Mouse (Mus musculus): Measurements from ENCODE around the gene Rnaset2b. TPM values are rescaled to one million over a fixed set of nuclear protein-coding genes. Genes with fewer than 3 reads are reported as not detected.
"Not testable (repeated sequence)": the region's sequence is repeated elsewhere in the genome, so short reads cannot be mapped to it uniquely, and the experiment has no call there.

The Rnaset2b gene
- polyA plus RNA-seq, 1 experiment from 2014 or later = 150 TPM

- H3K27ac ChIP-seq; H3K9me3 ChIP-seq; H3K9ac ChIP-seq; H3K4me2 ChIP-seq (replicated peaks); H3K4me1 ChIP-seq; H3K4me3 ChIP-seq; H3K36me3 ChIP-seq; H3K27me3 ChIP-seq; ATAC-seq (ENCODE audit: insufficient number of reproducible peaks, insufficient read depth, low FRiP score, low TSS enrichment): not testable (repeated sequence)
- WGBS = 80% methylated on average over 8 of the region's 8 CpGs
Observed at GRCm38 (mm10) chr17:6996826-6997225, 26.4 kb downstream of the Rnaset2b start.

DNA sequence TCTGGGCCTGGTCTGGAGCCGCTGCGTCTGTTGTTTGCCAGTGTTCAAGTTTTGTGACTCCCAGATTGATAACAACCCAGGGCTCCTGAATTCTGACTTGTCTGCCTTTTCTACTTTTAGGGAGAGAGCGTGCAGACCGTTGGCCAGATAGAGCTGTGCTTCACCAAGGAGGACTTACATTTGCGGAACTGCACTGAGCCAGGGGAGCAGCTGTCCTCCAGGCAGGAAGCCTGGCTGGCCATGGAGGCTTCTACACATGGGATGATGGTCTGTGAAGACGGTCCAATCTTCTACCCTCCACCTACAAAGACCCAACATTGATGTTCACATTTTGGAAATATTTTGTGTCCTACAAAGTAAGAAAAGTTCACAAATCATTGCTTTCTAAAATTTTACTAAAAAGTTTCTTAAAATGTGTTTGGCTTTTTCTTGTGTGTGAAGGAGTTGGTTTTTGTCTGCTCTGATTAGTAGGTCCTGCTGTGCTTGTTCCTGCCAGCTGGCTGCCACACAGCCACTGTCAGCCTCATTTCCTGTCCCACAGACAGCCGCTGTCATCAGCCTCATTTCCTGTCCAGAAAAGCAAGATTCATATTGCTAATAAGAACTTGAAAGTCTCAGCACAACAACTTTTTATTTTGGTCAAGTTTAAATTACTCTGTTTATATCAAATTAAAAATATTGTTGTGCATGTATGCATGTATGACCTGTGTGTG, 27.5 kb downstream of the Rnaset2b start:
- 100% methylated on average over 1 of the region's 7 CpGs for WGBS
- H3K27ac ChIP-seq; H3K4me2 ChIP-seq (replicated peaks); H3K27me3 ChIP-seq; H3K9me3 ChIP-seq; H3K4me1 ChIP-seq; H3K36me3 ChIP-seq; ATAC-seq (ENCODE audit: insufficient number of reproducible peaks, insufficient read depth, low FRiP score, low TSS enrichment); H3K4me3 ChIP-seq; H3K9ac ChIP-seq: not testable (repeated sequence)

- not testable (repeated sequence) for ATAC-seq (ENCODE audit: insufficient number of reproducible peaks, insufficient read depth, low FRiP score, low TSS enrichment); H3K27me3 ChIP-seq; H3K9ac ChIP-seq; H3K36me3 ChIP-seq; H3K27ac ChIP-seq; H3K4me1 ChIP-seq; H3K4me3 ChIP-seq; H3K9me3 ChIP-seq; H3K4me2 ChIP-seq (replicated peaks)
- WGBS = 77% methylated on average over 9 of the region's 12 CpGs
Observed at GRCm38 (mm10) chr17:7001790-7002585, 31.6 kb downstream of the Rnaset2b start.

DNA sequence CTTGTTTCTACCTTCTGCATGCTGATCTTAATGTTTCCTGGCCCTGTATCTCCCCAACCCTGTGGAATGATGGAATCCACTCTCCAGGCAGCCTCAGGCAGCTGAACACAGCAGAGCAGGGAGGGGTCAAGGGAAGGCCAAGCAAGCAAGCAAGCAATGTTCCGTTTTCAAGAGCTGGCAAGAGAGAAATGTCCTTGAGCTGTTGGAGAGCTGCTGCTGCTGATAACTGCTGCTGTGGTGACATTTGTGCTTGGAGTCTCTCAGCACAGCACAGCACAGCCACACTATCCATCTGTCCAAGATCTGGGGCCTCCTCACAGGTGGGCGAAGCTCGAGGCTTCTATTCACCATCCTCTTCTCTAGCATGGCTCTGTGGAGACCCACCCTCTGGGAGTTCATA, 33.0 kb downstream of the Rnaset2b start:
- not testable (repeated sequence) for H3K9ac ChIP-seq; H3K27ac ChIP-seq; H3K4me3 ChIP-seq; H3K9me3 ChIP-seq; H3K27me3 ChIP-seq; H3K36me3 ChIP-seq; H3K4me2 ChIP-seq (replicated peaks); H3K4me1 ChIP-seq; ATAC-seq (ENCODE audit: insufficient number of reproducible peaks, insufficient read depth, low FRiP score, low TSS enrichment)
- WGBS = no CpG with 5 or more reads among the region's 3 CpGs

DNA sequence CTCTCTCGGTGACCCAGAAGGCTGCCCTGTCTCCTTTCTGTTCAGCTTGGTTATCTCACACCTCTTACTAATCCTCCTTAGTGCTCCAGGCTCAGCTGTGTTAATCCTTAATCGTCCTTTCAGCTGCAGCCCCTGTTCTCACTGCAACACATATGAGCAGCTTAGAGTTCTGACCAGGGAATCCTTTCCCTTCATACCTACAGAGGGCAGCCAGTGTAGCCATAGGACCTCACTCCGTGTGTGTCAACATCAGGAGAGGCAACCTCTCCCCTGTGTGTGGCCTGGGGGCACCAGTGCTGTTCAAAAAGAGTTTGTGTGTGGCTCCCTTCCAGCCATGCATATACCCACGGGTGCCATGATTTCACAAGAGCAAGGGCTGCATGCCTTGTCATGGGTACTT, 35.2 kb downstream of the Rnaset2b start:
- not testable (repeated sequence) for H3K9me3 ChIP-seq; H3K4me3 ChIP-seq; ATAC-seq (ENCODE audit: insufficient number of reproducible peaks, insufficient read depth, low FRiP score, low TSS enrichment)

GRCm38 (mm10) chr17:7008885-7009284, 38.5 kb downstream of the Rnaset2b start:
- H3K9me3 ChIP-seq; H3K4me1 ChIP-seq; H3K4me2 ChIP-seq (replicated peaks); H3K4me3 ChIP-seq; ATAC-seq (ENCODE audit: insufficient number of reproducible peaks, insufficient read depth, low FRiP score, low TSS enrichment); H3K27me3 ChIP-seq; H3K27ac ChIP-seq; H3K36me3 ChIP-seq; H3K9ac ChIP-seq: not testable (repeated sequence)

More for the DNA sequence above, 35.2 kb downstream of the Rnaset2b start:
- not testable (repeated sequence) for H3K4me2 ChIP-seq (replicated peaks); H3K9ac ChIP-seq; H3K27ac ChIP-seq; H3K27me3 ChIP-seq; H3K36me3 ChIP-seq; H3K4me1 ChIP-seq
- WGBS = 57% methylated on average over 3 of the region's 4 CpGs

- ATAC-seq (ENCODE audit: insufficient number of reproducible peaks, insufficient read depth, low FRiP score, low TSS enrichment); H3K4me2 ChIP-seq (replicated peaks); H3K9me3 ChIP-seq; H3K27ac ChIP-seq; H3K36me3 ChIP-seq; H3K27me3 ChIP-seq; H3K4me3 ChIP-seq; H3K9ac ChIP-seq; H3K4me1 ChIP-seq: not testable (repeated sequence)
- WGBS = no CpG with 5 or more reads among the region's 7 CpGs
Observed at GRCm38 (mm10) chr17:7009440-7009839, 39.0 kb downstream of the Rnaset2b start.

- not testable (repeated sequence) for H3K9me3 ChIP-seq; H3K36me3 ChIP-seq; H3K4me3 ChIP-seq; H3K9ac ChIP-seq; H3K27ac ChIP-seq; H3K4me2 ChIP-seq (replicated peaks); H3K4me1 ChIP-seq; H3K27me3 ChIP-seq; ATAC-seq (ENCODE audit: insufficient number of reproducible peaks, insufficient read depth, low FRiP score, low TSS enrichment)
- WGBS = 43% methylated on average over 4 of the region's 9 CpGs
Observed at GRCm38 (mm10) chr17:7009901-7010300, 39.5 kb downstream of the Rnaset2b start.

DNA sequence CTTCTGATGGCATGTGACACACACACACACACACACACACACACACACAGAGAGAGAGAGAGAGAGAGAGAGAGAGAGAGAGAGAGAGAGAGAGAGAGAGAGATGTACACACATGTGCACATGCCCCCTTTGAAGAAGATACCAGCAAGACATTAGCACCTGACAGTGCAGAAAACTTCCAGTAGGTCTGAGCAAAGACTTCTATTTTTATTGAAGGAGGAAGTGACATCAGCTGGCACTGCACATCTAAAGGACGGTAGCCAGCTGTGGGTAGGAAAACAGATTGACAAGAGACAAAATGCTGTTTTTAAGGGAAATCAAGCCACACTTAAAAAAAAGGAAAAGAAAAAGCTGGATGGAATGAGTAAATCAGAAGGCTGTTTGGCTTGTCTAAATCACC, 43.8 kb downstream of the Rnaset2b start:
- not testable (repeated sequence) for H3K4me2 ChIP-seq (replicated peaks); H3K9me3 ChIP-seq; H3K4me3 ChIP-seq; H3K4me1 ChIP-seq; H3K9ac ChIP-seq; H3K36me3 ChIP-seq; ATAC-seq (ENCODE audit: insufficient number of reproducible peaks, insufficient read depth, low FRiP score, low TSS enrichment); H3K27ac ChIP-seq; H3K27me3 ChIP-seq
- no CpG with 5 or more reads among the region's 1 CpGs for WGBS

- 15% methylated on average over 5 of the region's 14 CpGs for WGBS
- H3K4me2 ChIP-seq (replicated peaks); H3K27me3 ChIP-seq; H3K4me1 ChIP-seq; H3K4me3 ChIP-seq; H3K9ac ChIP-seq; H3K9me3 ChIP-seq; H3K36me3 ChIP-seq; H3K27ac ChIP-seq: not testable (repeated sequence)
- ATAC-seq (ENCODE audit: insufficient number of reproducible peaks, insufficient read depth, low FRiP score, low TSS enrichment) = peak; percentile 64; the same call in 1 of the 2 replicates
Observed at GRCm38 (mm10) chr17:7025257-7025656, 54.8 kb downstream of the Rnaset2b start, which contains the start of gene Gm1604a. Gene Gm1604a, plus strand, starts transcription at chr17:7025568.

- WGBS = 85% methylated on average over 3 of the region's 14 CpGs
Observed at GRCm38 (mm10) chr17:7025764-7026346, 55.4 kb downstream of the Rnaset2b start.

DNA sequence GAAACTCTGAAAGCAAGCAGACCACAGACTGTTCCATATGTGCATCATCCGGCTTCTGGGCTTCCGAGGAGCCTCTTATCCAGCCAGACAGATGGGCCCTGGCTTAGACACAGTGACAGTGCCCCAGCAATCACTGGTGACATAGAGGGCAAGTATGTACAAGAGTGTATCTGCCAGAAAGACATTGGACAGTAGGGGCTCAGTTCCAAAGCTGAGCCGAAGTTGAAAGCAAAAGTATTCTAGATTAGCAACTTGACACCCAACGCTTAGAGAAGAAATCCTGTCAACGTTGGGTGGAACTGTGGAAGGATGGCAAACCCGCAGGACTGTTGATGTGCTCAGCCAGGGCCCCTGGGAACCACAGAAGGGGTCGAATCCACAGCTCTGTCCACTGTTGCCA, 59.8 kb downstream of the Rnaset2b start:
- WGBS = 66% methylated on average over 7 of the region's 7 CpGs
- H3K9me3 ChIP-seq; ATAC-seq (ENCODE audit: insufficient number of reproducible peaks, insufficient read depth, low FRiP score, low TSS enrichment): not testable (repeated sequence)

More at GRCm38 (mm10) chr17:7025764-7026346, 55.4 kb downstream of the Rnaset2b start:
- H3K4me1 ChIP-seq; H3K4me3 ChIP-seq; H3K27ac ChIP-seq; H3K27me3 ChIP-seq; H3K4me2 ChIP-seq (replicated peaks); H3K9ac ChIP-seq; H3K9me3 ChIP-seq; H3K36me3 ChIP-seq; ATAC-seq (ENCODE audit: insufficient number of reproducible peaks, insufficient read depth, low FRiP score, low TSS enrichment): not testable (repeated sequence)

More for the DNA sequence above, 59.8 kb downstream of the Rnaset2b start:
- H3K4me2 ChIP-seq (replicated peaks); H3K4me3 ChIP-seq; H3K27ac ChIP-seq; H3K4me1 ChIP-seq; H3K27me3 ChIP-seq; H3K36me3 ChIP-seq; H3K9ac ChIP-seq: not testable (repeated sequence)

Data from embryonic facial prominence, embryonic 12.5 days (tissue).